Mouse (Mus musculus) MEL (cell line): ENCODE results near the gene Wdr24. TPM values are rescaled to one million over a fixed set of nuclear protein-coding genes. Genes with fewer than 3 reads are reported as not detected.

Experiments
- DNase-seq: peaks from one replicate; pipeline ENCODE4 v3.0.0; 2011; ENCODE audit warnings: low read depth, low spot score
- H3K27ac ChIP-seq: 2 replicates; pipeline ENCODE4 v1.5.1; 2012; ENCODE audit warnings: low read depth, mild to moderate bottlenecking, control low read depth, low read length, moderate library complexity; ENCODE audit not compliant: control insufficient read depth
- H3K27me3 ChIP-seq, 2 experiments: fragments of 150-350 bp in 1 of 2; sonication (generic) in 1 of 2; 2 replicates each; pipeline ENCODE4 v1.6.1; 2012; ENCODE audit warnings: low read length in 2 of 2, mild to moderate bottlenecking in 2 of 2, improper control_type of control experiment in 1 of 2, moderate library complexity in 1 of 2; ENCODE audit not compliant: insufficient read depth in 2 of 2, control insufficient read depth in 1 of 2
- H3K36me3 ChIP-seq, 2 experiments: 2 replicates each; pipeline ENCODE4 v1.6.1; 2012 to 2014; ENCODE audit warnings: low read length in 2 of 2, improper control_type of control experiment in 1 of 2, inconsistent platforms in 1 of 2, mild to moderate bottlenecking in 1 of 2; ENCODE audit not compliant: insufficient read depth in 2 of 2, control insufficient read depth in 1 of 2
- H3K4me1 ChIP-seq, 2 experiments: fragments of 150-350 bp in 1 of 2; sonication (generic) in 1 of 2; 2 replicates each; pipeline ENCODE4 v1.6.1; 2012; ENCODE audit warnings: low read length in 2 of 2, improper control_type of control experiment in 1 of 2, mild to moderate bottlenecking in 1 of 2; ENCODE audit not compliant: insufficient read depth in 2 of 2, control insufficient read depth in 1 of 2
- H3K4me3 ChIP-seq, 2 experiments: fragments of 150-350 bp in 1 of 2; sonication (generic) in 1 of 2; 2 replicates each; pipeline ENCODE4 v1.5.1; 2012; ENCODE audit warnings: low read depth in 2 of 2, low read length in 2 of 2, mild to moderate bottlenecking in 2 of 2, moderate library complexity in 2 of 2, control low read depth in 1 of 2, improper control_type of control experiment in 1 of 2; ENCODE audit not compliant: control insufficient read depth in 1 of 2, insufficient read depth in 1 of 2
- H3K79me2 ChIP-seq: 2 replicates; pipeline ENCODE4 v1.6.1; 2012; ENCODE audit warnings: mild to moderate bottlenecking, low read length, moderate library complexity; ENCODE audit not compliant: control insufficient read depth, poor library complexity, insufficient read depth
- H3K9ac ChIP-seq: 2 replicates; pipeline ENCODE4 v1.6.1; 2012; ENCODE audit warnings: low read depth, mild to moderate bottlenecking, control low read depth, low read length, moderate library complexity; ENCODE audit not compliant: control insufficient read depth, poor library complexity, severe bottlenecking
- H3K9me3 ChIP-seq: fragments of 150-350 bp; sonication (generic); replicated peaks from 2 replicates; pipeline ENCODE4 v1.6.1; 2012; ENCODE audit warnings: mild to moderate bottlenecking, low read length, improper control_type of control experiment, moderate library complexity; ENCODE audit not compliant: insufficient read depth
- BHLHE40 ChIP-seq: IDR thresholded peaks from 2 replicates; pipeline ENCODE4 v1.6.1; 2012; ENCODE audit warnings: low read depth, mild to moderate bottlenecking, inconsistent platforms, low read length, improper control_type of control experiment, borderline replicate concordance
- CHD2 ChIP-seq: IDR thresholded peaks from 2 replicates; pipeline ENCODE4 v1.6.1; 2011; ENCODE audit warnings: low read length, improper control_type of control experiment
- CTCF ChIP-seq, 3 experiments: IDR thresholded peaks in 2 of 3; conservative IDR thresholded peaks in 1 of 3; 2 replicates each; pipeline ENCODE4 v1.5.1; 2011 to 2012; ENCODE audit warnings: low read length in 3 of 3, low read depth in 2 of 3, mild to moderate bottlenecking in 2 of 3, improper control_type of control experiment in 1 of 3, inconsistent platforms in 1 of 3, mixed read lengths in 1 of 3, moderate library complexity in 1 of 3; ENCODE audit not compliant: control insufficient read depth in 1 of 3, insufficient read depth in 1 of 3, poor library complexity in 1 of 3, severe bottlenecking in 1 of 3
- E2F4 ChIP-seq: IDR thresholded peaks from 2 replicates; pipeline ENCODE4 v1.6.1; 2011; ENCODE audit warnings: low read depth, low read length, improper control_type of control experiment, borderline replicate concordance
- ETS1 ChIP-seq: IDR thresholded peaks from 2 replicates; pipeline ENCODE4 v1.6.1; 2012; ENCODE audit warnings: low read depth, mild to moderate bottlenecking, inconsistent platforms, low read length, improper control_type of control experiment, moderate library complexity
- GABPA ChIP-seq: IDR thresholded peaks from 2 replicates; pipeline ENCODE4 v1.6.1; 2012; ENCODE audit warnings: low read depth, mild to moderate bottlenecking, inconsistent platforms, low read length, improper control_type of control experiment, moderate library complexity
- GATA1 ChIP-seq: IDR thresholded peaks from 2 replicates; pipeline ENCODE4 v1.6.1; 2011; ENCODE audit warnings: low read depth, low read length, improper control_type of control experiment
- HCFC1 ChIP-seq: IDR thresholded peaks from 2 replicates; pipeline ENCODE4 v1.6.1; 2012; ENCODE audit warnings: low read depth, mild to moderate bottlenecking, inconsistent platforms, low read length, improper control_type of control experiment, moderate library complexity
- MAFK ChIP-seq: IDR thresholded peaks from 2 replicates; pipeline ENCODE4 v1.6.1; 2011; ENCODE audit warnings: low read depth, mild to moderate bottlenecking, low read length, improper control_type of control experiment, borderline replicate concordance
- MAX ChIP-seq: IDR thresholded peaks from 2 replicates; pipeline ENCODE4 v1.6.1; 2011; ENCODE audit warnings: low read length, improper control_type of control experiment
- MEF2A ChIP-seq: IDR thresholded peaks from 2 replicates; pipeline ENCODE4 v1.6.1; 2014; ENCODE audit warnings: low read depth, mild to moderate bottlenecking, inconsistent platforms, low read length, improper control_type of control experiment; ENCODE audit not compliant: poor library complexity, insufficient replicate concordance, severe bottlenecking; ENCODE audit errors: extremely low read depth
- MXI1 ChIP-seq: IDR thresholded peaks from 2 replicates; pipeline ENCODE4 v1.6.1; 2011; ENCODE audit warnings: mild to moderate bottlenecking, low read depth, low read length, improper control_type of control experiment
- NELFE ChIP-seq: IDR thresholded peaks from 2 replicates; pipeline ENCODE4 v1.6.1; 2011; ENCODE audit warnings: low read depth, low read length, improper control_type of control experiment
- POLR2A ChIP-seq, 2 experiments: IDR thresholded peaks; 2 replicates each; pipeline ENCODE4 v1.6.1; 2011 to 2012; ENCODE audit warnings: low read length in 2 of 2, mild to moderate bottlenecking in 2 of 2, control low read depth in 1 of 2, improper control_type of control experiment in 1 of 2, low read depth in 1 of 2, moderate library complexity in 1 of 2; ENCODE audit not compliant: control insufficient read depth in 1 of 2, insufficient read depth in 1 of 2, poor library complexity in 1 of 2
- POLR2AphosphoS5 ChIP-seq: IDR thresholded peaks from 2 replicates; pipeline ENCODE4 v1.6.1; 2012; ENCODE audit warnings: low read depth, borderline replicate concordance, mild to moderate bottlenecking, inconsistent platforms, low read length, moderate library complexity, mixed read lengths
- RAD21 ChIP-seq: IDR thresholded peaks from 2 replicates; pipeline ENCODE4 v1.6.1; 2011; ENCODE audit warnings: mild to moderate bottlenecking, low read depth, low read length, improper control_type of control experiment
- RCOR1 ChIP-seq: IDR thresholded peaks from 2 replicates; pipeline ENCODE4 v1.6.1; 2012; ENCODE audit warnings: low read depth, mild to moderate bottlenecking, inconsistent platforms, low read length, improper control_type of control experiment
- SIN3A ChIP-seq: IDR thresholded peaks from 2 replicates; pipeline ENCODE4 v1.6.1; 2012; ENCODE audit warnings: low read length, improper control_type of control experiment, inconsistent platforms
- SMC3 ChIP-seq: IDR thresholded peaks from 2 replicates; pipeline ENCODE4 v1.6.1; 2011; ENCODE audit warnings: low read depth, low read length, improper control_type of control experiment
- TBP ChIP-seq: IDR thresholded peaks from 2 replicates; pipeline ENCODE4 v1.8.0; 2011; ENCODE audit warnings: low read depth, low read length, improper control_type of control experiment
- UBTF ChIP-seq: IDR thresholded peaks from 2 replicates; pipeline ENCODE4 v1.6.1; 2012; ENCODE audit warnings: low read depth, mild to moderate bottlenecking, inconsistent platforms, low read length, improper control_type of control experiment, moderate library complexity, borderline replicate concordance; ENCODE audit not compliant: insufficient read depth
- USF2 ChIP-seq, 2 experiments: IDR thresholded peaks; 2 replicates each; pipeline ENCODE4 v1.6.1; 2011 to 2012; ENCODE audit warnings: improper control_type of control experiment in 2 of 2, low read length in 2 of 2, borderline replicate concordance in 1 of 2, inconsistent platforms in 1 of 2, low read depth in 1 of 2, mild to moderate bottlenecking in 1 of 2; ENCODE audit not compliant: insufficient read depth in 1 of 2
- ZMIZ1 ChIP-seq: IDR thresholded peaks from 2 replicates; pipeline ENCODE4 v1.6.1; 2012; ENCODE audit warnings: low read depth, mild to moderate bottlenecking, inconsistent platforms, low read length, improper control_type of control experiment, moderate library complexity
- ZNF384 ChIP-seq: IDR thresholded peaks from 2 replicates; pipeline ENCODE4 v1.6.1; 2012; ENCODE audit warnings: low read depth, mild to moderate bottlenecking, inconsistent platforms, low read length, improper control_type of control experiment
- polyA plus RNA-seq, 2 experiments: library from polyadenylated mRNA; stranded (reverse) in 1 of 2; unstranded in 1 of 2; fragments of >175 nt in 1 of 2; fragments of >200 nt in 1 of 2; gene quantifications; 2 replicates each; pipeline versions ENCODE4 v1.2.1 to v1.2.4; 2012; ENCODE audit warnings: low replicate concordance in 2 of 2, low read depth in 1 of 2; ENCODE audit not compliant: insufficient read length in 2 of 2, insufficient read depth in 1 of 2, missing spikeins in 1 of 2
- total RNA-seq: library from RNA; depleted of rRNA; stranded (reverse); fragments of 300-350 nt; gene quantifications from 2 replicates; pipeline ENCODE4 v1.2.3, GENCODE M21; 2012

The Wdr24 gene
- total and polyA plus RNA-seq, 3 experiments: 35.0 to 38.8 TPM; not detected in 1

- H3K9ac ChIP-seq: no peak overlapping the region
- H3K79me2 ChIP-seq: no peaks in the 10 kb centered on the region
- peaks cover 3 to 5% of the 10 kb centered on the region in 2 experiments; a peak in 1 of 4 replicates for H3K27me3 ChIP-seq
- DNase-seq: no peak
- no peaks in the 10 kb centered on the region for H3K36me3 ChIP-seq
- no peak for TF ChIP-seq MAFK
- TF ChIP-seq CTCF (IDR thresholded peaks at IDR 0.05 in 2 of 3, conservative IDR thresholded peaks at IDR 0.05 in 1 of 3; ENCODE audit: control insufficient read depth in 1 of 3, insufficient read depth in 1 of 3, low read depth in 2 of 3, low read length in 3 of 3, poor library complexity in 1 of 3, severe bottlenecking in 1 of 3): no peak
- TF ChIP-seq SMC3: no peak
- no peak for TF ChIP-seq RCOR1
- no peak for TF ChIP-seq RAD21
- no peak for TF ChIP-seq GABPA
- TF ChIP-seq POLR2AphosphoS5: no peak
- TF ChIP-seq MEF2A: no peak
- TF ChIP-seq MXI1: no peak
- no peak for TF ChIP-seq USF2 (IDR thresholded peaks at IDR 0.05; ENCODE audit: borderline replicate concordance in 1 of 2, insufficient read depth in 1 of 2, low read depth in 1 of 2, low read length in 2 of 2)
- no peak for TF ChIP-seq HCFC1
- no peak for TF ChIP-seq TBP
- no peak for TF ChIP-seq BHLHE40
- no peak for TF ChIP-seq SIN3A
- no peak for TF ChIP-seq ZNF384
- TF ChIP-seq, all 39 proteins: peak for 0
- peaks cover 0 to 8% of the 10 kb centered on the region in 2 experiments; a peak in 1 of 4 replicates for H3K4me1 ChIP-seq
- no peak overlapping the region for H3K27ac ChIP-seq
- no peak overlapping the region for H3K4me3 ChIP-seq
- H3K9me3 ChIP-seq: no peaks in the 10 kb centered on the region
Observed at GRCm38 (mm10) chr17:25802825-25803517, 20.5 kb upstream of the Wdr24 start.

- TF ChIP-seq ZMIZ1 (no peak), E2F4 (no peak), POLR2A (IDR thresholded peaks at IDR 0.05; ENCODE audit: control insufficient read depth in 1 of 2, insufficient read depth in 1 of 2, low read depth in 1 of 2, low read length in 2 of 2, poor library complexity in 1 of 2) (no peak), MAX (no peak), NELFE (no peak), CHD2 (no peak), POLR2AphosphoS5 (no peak), UBTF (no peak), MXI1 (no peak), USF2 (IDR thresholded peaks at IDR 0.05; ENCODE audit: borderline replicate concordance in 1 of 2, insufficient read depth in 1 of 2, low read depth in 1 of 2, low read length in 2 of 2) (no peak), ETS1 (no peak), MAFK (no peak), SIN3A (no peak), ZNF384 (no peak), GATA1 (no peak)
- Histone ChIP-seq H3K27ac (no peak overlapping the region), H3K36me3 (no peaks in the 10 kb centered on the region), H3K4me1 (peaks cover 0 to 8% of the 10 kb centered on the region in 2 experiments; a peak in 1 of 4 replicates), H3K9me3 (no peaks in the 10 kb centered on the region), H3K79me2 (no peaks in the 10 kb centered on the region), H3K9ac (no peak overlapping the region), H3K4me3 (no peak overlapping the region), H3K27me3 (peaks cover 3 to 6% of the 10 kb centered on the region in 2 experiments; a peak in 2 of 4 replicates)
- no peak for DNase-seq
Observed at GRCm38 (mm10) chr17:25806507-25806906, 16.9 kb upstream of the Wdr24 start.
